Mouse (Mus musculus): Measurements from ENCODE around the gene Fam71d. TPM values are rescaled to one million over a fixed set of nuclear protein-coding genes. Genes with fewer than 3 reads are reported as not detected.

Gene Fam71d
- polyA plus RNA-seq (2012; rRNA removed) (not detected in 2 replicates), polyA plus RNA-seq (2014; fragmentation: Nextera tagmentation; extraction: Ambion mirVana) (not detected in 2 replicates)

GRCm38 (mm10) chr12:78691325-78691724, at the start of gene Fam71d:
TSS of gene Fam71d (plus strand) at chr12:78691535.
- no peak for TF ChIP-seq POLR2A (IDR thresholded peaks at IDR 0.05; ENCODE audit: borderline replicate concordance, extremely low read depth, insufficient read depth, insufficient read length)
- Histone ChIP-seq H3K4me1 (ENCODE audit: control insufficient read depth, insufficient read depth, low read length) (no peaks in the 10 kb centered on the region), H3K4me3 (replicated peaks; ENCODE audit: low read length) (no peak within 1 kb of the TSS), H3K27me3 (ENCODE audit: control insufficient read depth, insufficient read depth, low read length) (no peaks in the 10 kb centered on the region), H3K9me3 (ENCODE audit: control insufficient read depth, low read length) (no peaks in the 10 kb centered on the region), H3K36me3 (ENCODE audit: control insufficient read depth, insufficient read depth, low read length) (no peaks in the 10 kb centered on the region), H3K9ac (ENCODE audit: low read depth, low read length, severe bottlenecking) (no peak within 1 kb of the TSS), H3K4me2 (replicated peaks; ENCODE audit: low read depth, low read length, severe bottlenecking) (no peak within 1 kb of the TSS), H3K27ac (replicated peaks; ENCODE audit: low read depth, low read length) (no peak within 1 kb of the TSS)
- DNase-seq (ENCODE audit: low spot score) (peak; percentile 17), ATAC-seq (ENCODE audit: low FRiP score, low read depth) (no peak)
- WGBS = 86% methylated on average over 1 of the region's 1 CpGs

- no peaks in the 10 kb centered on the region for H3K9me3 ChIP-seq (ENCODE audit: control insufficient read depth, low read length)
- H3K9ac ChIP-seq (ENCODE audit: low read depth, low read length, severe bottlenecking) = no peak overlapping the region
- TF ChIP-seq POLR2A (IDR thresholded peaks at IDR 0.05; ENCODE audit: borderline replicate concordance, extremely low read depth, insufficient read depth, insufficient read length) = no peak
- H3K36me3 ChIP-seq (ENCODE audit: control insufficient read depth, insufficient read depth, low read length) = no peaks in the 10 kb centered on the region
- no peaks in the 10 kb centered on the region for H3K4me1 ChIP-seq (ENCODE audit: control insufficient read depth, insufficient read depth, low read length)
- DNase-seq (ENCODE audit: low spot score) (no peak), ATAC-seq (ENCODE audit: low FRiP score, low read depth) (no peak)
- 69% methylated on average over 2 of the region's 2 CpGs for WGBS
- no peak overlapping the region for H3K4me2 ChIP-seq (replicated peaks; ENCODE audit: low read depth, low read length, severe bottlenecking)
- H3K27ac ChIP-seq (replicated peaks; ENCODE audit: low read depth, low read length) = no peak overlapping the region
- no peak overlapping the region for H3K4me3 ChIP-seq (replicated peaks; ENCODE audit: low read length)
- H3K27me3 ChIP-seq (ENCODE audit: control insufficient read depth, insufficient read depth, low read length) = no peaks in the 10 kb centered on the region
Measured at GRCm38 (mm10) chr12:78643691-78644090, 47.6 kb upstream of the Fam71d start.

GRCm38 (mm10) chr12:78645282-78645681, 46.1 kb upstream of the Fam71d start:
- no peaks in the 10 kb centered on the region for H3K36me3 ChIP-seq (ENCODE audit: control insufficient read depth, insufficient read depth, low read length)
- no peak for ATAC-seq (ENCODE audit: low FRiP score, low read depth)
- WGBS = 90% methylated on average over 1 of the region's 1 CpGs

GRCm38 (mm10) chr12:78659718-78660304, 31.5 kb upstream of the Fam71d start:
- H3K9ac ChIP-seq (ENCODE audit: low read depth, low read length, severe bottlenecking) = no peak overlapping the region
- DNase-seq (ENCODE audit: low spot score) = no peak
- no peak for TF ChIP-seq POLR2A (IDR thresholded peaks at IDR 0.05; ENCODE audit: borderline replicate concordance, extremely low read depth, insufficient read depth, insufficient read length)
- WGBS = 55% methylated on average over 2 of the region's 2 CpGs
- H3K9me3 ChIP-seq (ENCODE audit: control insufficient read depth, low read length) = no peaks in the 10 kb centered on the region
- no peaks in the 10 kb centered on the region for H3K4me1 ChIP-seq (ENCODE audit: control insufficient read depth, insufficient read depth, low read length)
- no peaks in the 10 kb centered on the region for H3K36me3 ChIP-seq (ENCODE audit: control insufficient read depth, insufficient read depth, low read length)
- H3K27ac ChIP-seq (replicated peaks; ENCODE audit: low read depth, low read length) = no peak overlapping the region
- H3K4me2 ChIP-seq (replicated peaks; ENCODE audit: low read depth, low read length, severe bottlenecking) = no peak overlapping the region
- H3K27me3 ChIP-seq (ENCODE audit: control insufficient read depth, insufficient read depth, low read length) = no peaks in the 10 kb centered on the region
- no peak for ATAC-seq (ENCODE audit: low FRiP score, low read depth)
- no peak overlapping the region for H3K4me3 ChIP-seq (replicated peaks; ENCODE audit: low read length)

More at GRCm38 (mm10) chr12:78645282-78645681, 46.1 kb upstream of the Fam71d start:
- Histone ChIP-seq H3K4me2 (replicated peaks; ENCODE audit: low read depth, low read length, severe bottlenecking) (no peak overlapping the region), H3K27ac (replicated peaks; ENCODE audit: low read depth, low read length) (no peak overlapping the region), H3K4me3 (replicated peaks; ENCODE audit: low read length) (no peak overlapping the region), H3K27me3 (ENCODE audit: control insufficient read depth, insufficient read depth, low read length) (no peaks in the 10 kb centered on the region), H3K9ac (ENCODE audit: low read depth, low read length, severe bottlenecking) (no peak overlapping the region), H3K4me1 (ENCODE audit: control insufficient read depth, insufficient read depth, low read length) (no peaks in the 10 kb centered on the region), H3K9me3 (ENCODE audit: control insufficient read depth, low read length) (no peaks in the 10 kb centered on the region)
- no peak for TF ChIP-seq POLR2A (IDR thresholded peaks at IDR 0.05; ENCODE audit: borderline replicate concordance, extremely low read depth, insufficient read depth, insufficient read length)
- DNase-seq (ENCODE audit: low spot score) = no peak

- no peak for DNase-seq (ENCODE audit: low spot score)
Measured at GRCm38 (mm10) chr12:78678101-78678806, 13.1 kb upstream of the Fam71d start.

More at GRCm38 (mm10) chr12:78678101-78678806, 13.1 kb upstream of the Fam71d start:
- Histone ChIP-seq H3K36me3 (ENCODE audit: control insufficient read depth, insufficient read depth, low read length) (no peaks in the 10 kb centered on the region), H3K27me3 (ENCODE audit: control insufficient read depth, insufficient read depth, low read length) (no peaks in the 10 kb centered on the region), H3K9ac (ENCODE audit: low read depth, low read length, severe bottlenecking) (no peak overlapping the region), H3K4me3 (replicated peaks; ENCODE audit: low read length) (no peak overlapping the region), H3K9me3 (ENCODE audit: control insufficient read depth, low read length) (no peaks in the 10 kb centered on the region), H3K4me1 (ENCODE audit: control insufficient read depth, insufficient read depth, low read length) (no peaks in the 10 kb centered on the region), H3K27ac (replicated peaks; ENCODE audit: low read depth, low read length) (no peak overlapping the region), H3K4me2 (replicated peaks; ENCODE audit: low read depth, low read length, severe bottlenecking) (no peak overlapping the region)
- ATAC-seq (ENCODE audit: low FRiP score, low read depth) = no peak
- TF ChIP-seq POLR2A (IDR thresholded peaks at IDR 0.05; ENCODE audit: borderline replicate concordance, extremely low read depth, insufficient read depth, insufficient read length) = no peak
- WGBS = 89% methylated on average over 5 of the region's 5 CpGs

Data from limb, embryonic 14.5 days (tissue).